Mouse (Mus musculus): ENCODE results near the gene Cntn4.

DNA sequence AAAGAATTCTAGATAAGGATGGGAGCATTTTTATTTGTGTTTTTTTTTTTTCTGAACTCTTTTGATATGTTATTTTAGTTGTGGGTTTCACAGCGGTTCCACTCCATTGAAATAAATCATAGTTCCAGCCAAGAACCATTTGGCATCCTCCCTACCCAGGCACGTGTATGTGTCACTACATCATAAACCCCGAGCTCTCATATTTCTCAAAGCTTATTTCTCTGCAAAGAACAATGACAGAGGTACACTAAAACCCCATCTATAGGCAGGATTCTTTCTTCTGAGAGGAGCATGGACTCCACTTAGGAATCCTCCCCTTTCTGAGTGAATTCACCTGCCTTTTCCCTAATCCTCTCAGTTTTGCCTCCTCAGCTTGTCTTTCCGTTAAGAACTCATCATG lies 6.7 kb downstream of the Cntn4 start:
- TF ChIP-seq CTCF (conservative IDR thresholded peaks at IDR 0.05; ENCODE audit: insufficient read depth, insufficient read length, low read depth, low read length) (no peak), POLR2A (IDR thresholded peaks at IDR 0.05; ENCODE audit: low read depth, low read length) (no peak)
